Mouse (Mus musculus) lung, adult 2 months (tissue): Measurements from ENCODE around the gene Eif2ak2. TPM values are rescaled to one million over a fixed set of nuclear protein-coding genes. Genes with fewer than 3 reads are reported as not detected.
A peak's percentile ranks its signal among the peaks of the same experiment; 100 is the strongest.

Source experiments
- DNase-seq: peaks from one replicate; pipeline ENCODE4 v3.0.0; 2022
- H3K4me1 ChIP-seq: fragments of 200-500 bp; 2 replicates; pipeline ENCODE4 v1.6.1; 2011; ENCODE audit warnings: low read length; ENCODE audit not compliant: control insufficient read depth, insufficient read depth
- H3K4me3 ChIP-seq: fragments of 200-500 bp; replicated peaks from 2 replicates; pipeline ENCODE3; 2011; ENCODE audit warnings: low read depth, mild to moderate bottlenecking, control low read depth, low read length; ENCODE audit errors: extremely low read depth
- CTCF ChIP-seq: fragments of 200-500 bp; IDR thresholded peaks from 2 replicates; pipeline ENCODE4 v1.5.1; 2011; ENCODE audit warnings: mild to moderate bottlenecking, low read length, control low read depth; ENCODE audit not compliant: insufficient read depth
- POLR2A ChIP-seq: fragments of 200-500 bp; IDR thresholded peaks from 2 replicates; pipeline ENCODE4 v1.6.1; 2011; ENCODE audit warnings: low read depth, mild to moderate bottlenecking, control low read depth, low read length, borderline replicate concordance; ENCODE audit errors: extremely low read depth
- WGBS: fragments of 180-500 bp; shearing (Covaris S2); methylation state at CpG from one replicate; pipeline ENCODE4 v1.1.7; 2018; 5-methylcytosine and 5-hydroxymethylcytosine counted together
- polyA plus RNA-seq: library from polyadenylated mRNA; depleted of rRNA; stranded (reverse); fragments of >200 nt; gene quantifications from 2 replicates; pipeline ENCODE4 v1.2.3, GENCODE M21; 2012

Eif2ak2 gene
- polyA plus RNA-seq, 1 experiment = 7.5 TPM

- Histone ChIP-seq H3K4me3 (peak overlapping the region; percentile 48), H3K4me1 (no peaks in the 10 kb centered on the region)
- DNase-seq = peak; percentile 26
- TF ChIP-seq CTCF (peak; percentile 50), POLR2A (no peak)
- 8% methylated on average over 8 of the region's 8 CpGs for WGBS
These were observed 13.0 kb upstream of the Eif2ak2 start for GRCm38 (mm10) chr17:78895394-78895793.

GRCm38 (mm10) chr17:78894991-78895390, 12.6 kb upstream of the Eif2ak2 start:
- TF ChIP-seq POLR2A (no peak), CTCF (no peak)
- Histone ChIP-seq H3K4me3 (no peak overlapping the region), H3K4me1 (no peaks in the 10 kb centered on the region)
- 77% methylated on average over 7 of the region's 7 CpGs for WGBS
- DNase-seq = no peak

GRCm38 (mm10) chr17:78891020-78891419, 8.6 kb upstream of the Eif2ak2 start:
- Histone ChIP-seq H3K4me3 (no peak overlapping the region), H3K4me1 (no peaks in the 10 kb centered on the region)
- WGBS = 71% methylated on average over 9 of the region's 9 CpGs
- no peak for DNase-seq
- TF ChIP-seq POLR2A (no peak), CTCF (no peak)

- no peaks in the 10 kb centered on the region for H3K4me1 ChIP-seq
- no peak overlapping the region for H3K4me3 ChIP-seq
- WGBS = 53% methylated on average over 3 of the region's 3 CpGs
- DNase-seq = no peak
- no peak for TF ChIP-seq POLR2A
- no peak for TF ChIP-seq CTCF
These were observed 6.8 kb upstream of the Eif2ak2 start for GRCm38 (mm10) chr17:78889184-78889583.

- no peak for TF ChIP-seq POLR2A
- no peak for TF ChIP-seq CTCF
- WGBS = 73% methylated on average over 4 of the region's 4 CpGs
- DNase-seq = no peak
- no peak overlapping the region for H3K4me3 ChIP-seq
- H3K4me1 ChIP-seq = no peaks in the 10 kb centered on the region
These were observed 6.2 kb upstream of the Eif2ak2 start for GRCm38 (mm10) chr17:78888554-78888953.

GRCm38 (mm10) chr17:78885286-78886065, 3.1 kb upstream of the Eif2ak2 start:
- WGBS = 73% methylated on average over 5 of the region's 5 CpGs
- DNase-seq = no peak
- no peak for TF ChIP-seq POLR2A
- TF ChIP-seq CTCF = no peak
- no peaks in the 10 kb centered on the region for H3K4me1 ChIP-seq
- no peak overlapping the region for H3K4me3 ChIP-seq

GRCm38 (mm10) chr17:78883291-78883690, 918 bp upstream of the Eif2ak2 start:
- DNase-seq = no peak
- no peak overlapping the region for H3K4me3 ChIP-seq
- WGBS = 88% methylated on average over 4 of the region's 4 CpGs
- H3K4me1 ChIP-seq = no peaks in the 10 kb centered on the region
- TF ChIP-seq CTCF (no peak), POLR2A (no peak)

- WGBS = 8% methylated on average over 6 of the region's 7 CpGs
- TF ChIP-seq CTCF (no peak), POLR2A (no peak)
- DNase-seq = peak; percentile 11
- H3K4me3 ChIP-seq = peak overlapping the region; percentile 71
- no peaks in the 10 kb centered on the region for H3K4me1 ChIP-seq
These were observed 482 bp downstream of the Eif2ak2 start for GRCm38 (mm10) chr17:78881878-78882304.

GRCm38 (mm10) chr17:78873886-78874285, 8.5 kb downstream of the Eif2ak2 start:
- H3K4me3 ChIP-seq = no peak overlapping the region
- WGBS = 93% methylated on average over 6 of the region's 6 CpGs
- no peaks in the 10 kb centered on the region for H3K4me1 ChIP-seq
- DNase-seq = no peak
- TF ChIP-seq POLR2A = no peak
- TF ChIP-seq CTCF = no peak

GRCm38 (mm10) chr17:78856243-78856642, 26.1 kb downstream of the Eif2ak2 start:
- no peak overlapping the region for H3K4me3 ChIP-seq
- DNase-seq = no peak
- 86% methylated on average over 10 of the region's 10 CpGs for WGBS
- TF ChIP-seq POLR2A (no peak), CTCF (no peak)
- H3K4me1 ChIP-seq = no peaks in the 10 kb centered on the region
